Mouse (Mus musculus) embryonic facial prominence, embryonic 14.5 days (tissue): ENCODE data around the gene Pard3b. TPM values are rescaled to one million over a fixed set of nuclear protein-coding genes. Genes with fewer than 3 reads are reported as not detected.

ENCODE experiments used
- ATAC-seq: fragments of 200-750 bp; cut with Nextera tagmentation; 2 replicates; pipeline ENCODE4 v1.8.0; 2017; ENCODE audit warnings: low read depth, moderate number of reproducible peaks, moderate TSS enrichment
- DNase-seq: peaks from one replicate; pipeline ENCODE4 v3.0.0-alpha.2; 2015; ENCODE audit warnings: low spot score
- H3K27ac ChIP-seq: fragments of 300-500 bp; sonication (generic); replicated peaks from 2 replicates; pipeline ENCODE4 v1.5.1; 2014; ENCODE audit warnings: low read depth, mild to moderate bottlenecking, low read length, moderate library complexity
- H3K27me3 ChIP-seq: fragments of 300-500 bp; sonication (generic); replicated peaks from 2 replicates; pipeline ENCODE4 v1.6.1; 2014; ENCODE audit warnings: low read length; ENCODE audit not compliant: control insufficient read depth, insufficient read depth
- H3K36me3 ChIP-seq: fragments of 300-500 bp; sonication (generic); 2 replicates; pipeline ENCODE4 v1.6.1; 2014; ENCODE audit warnings: low read length, mixed read lengths; ENCODE audit not compliant: control insufficient read depth, insufficient read depth
- H3K4me1 ChIP-seq: fragments of 300-500 bp; sonication (generic); 2 replicates; pipeline ENCODE4 v1.6.1; 2014; ENCODE audit warnings: antibody characterized with exemption, low read length; ENCODE audit not compliant: control insufficient read depth, insufficient read depth
- H3K4me2 ChIP-seq: fragments of 300-500 bp; sonication (generic); 2 replicates; pipeline ENCODE4 v1.6.1; 2014; ENCODE audit warnings: low read depth, mild to moderate bottlenecking, low read length, moderate library complexity, mixed read lengths
- H3K4me3 ChIP-seq: fragments of 300-500 bp; sonication (generic); 2 replicates; pipeline ENCODE4 v1.5.1; 2014; ENCODE audit warnings: low read depth, mild to moderate bottlenecking, low read length
- H3K9ac ChIP-seq: fragments of 300-500 bp; sonication (generic); 2 replicates; pipeline ENCODE4 v1.6.1; 2014; ENCODE audit warnings: low read depth, mild to moderate bottlenecking, low read length, moderate library complexity, mixed read lengths
- H3K9me3 ChIP-seq: fragments of 300-500 bp; sonication (generic); 2 replicates; pipeline ENCODE4 v1.6.1; 2016; ENCODE audit warnings: low read length; ENCODE audit not compliant: control insufficient read depth
- WGBS: fragments of 180-500 bp; shearing (Covaris S2); extraction: QIAGEN DNeasy Blood & Tissue Kit; methylation state at CpG from one replicate; pipeline ENCODE4 v1.1.7; 2014; 5-methylcytosine and 5-hydroxymethylcytosine counted together
- polyA plus RNA-seq: library from polyadenylated mRNA; unstranded; fragments of >200 nt; fragmentation: Nextera tagmentation; extraction: Ambion mirVana; gene quantifications from 2 replicates; pipeline ENCODE4 v1.2.1, GENCODE M21; 2014

Gene Pard3b
- polyA plus RNA-seq, 1 experiment from 2014 or later = 17.6 TPM

DNA sequence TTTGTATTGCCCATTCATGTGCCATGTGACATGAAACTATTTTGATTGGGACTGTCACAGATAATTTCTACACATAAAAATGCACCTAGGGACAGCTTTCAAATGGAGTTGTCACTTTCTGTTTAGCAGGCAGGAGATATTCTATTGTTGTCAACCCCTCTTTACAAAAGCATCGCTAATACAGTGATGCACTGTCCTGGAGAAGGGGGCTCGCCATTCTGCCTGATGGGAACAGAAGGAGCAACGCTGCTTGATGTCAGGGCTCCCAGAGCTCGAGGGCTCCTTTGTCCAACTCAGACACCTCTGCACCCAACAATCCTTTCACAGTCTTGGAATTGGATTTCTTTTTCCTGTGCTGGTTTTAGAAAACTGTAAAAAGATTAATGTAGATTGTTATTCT lies 871.9 kb downstream of the Pard3b start:
- no peaks in the 10 kb centered on the region for H3K27me3 ChIP-seq
- no peak overlapping the region for H3K4me2 ChIP-seq
- no peak overlapping the region for H3K27ac ChIP-seq
- H3K9me3 ChIP-seq = no peaks in the 10 kb centered on the region
- H3K4me1 ChIP-seq = peaks cover 3% of the 10 kb centered on the region; the same call in 1 of the 2 replicates
- no peaks in the 10 kb centered on the region for H3K36me3 ChIP-seq
- 77% methylated on average over 4 of the region's 4 CpGs for WGBS
- H3K9ac ChIP-seq = no peak overlapping the region
- DNase-seq (no peak), ATAC-seq (no peak)
- no peak overlapping the region for H3K4me3 ChIP-seq

GRCm38 (mm10) chr1:62511681-62512080 lies 873.1 kb downstream of the Pard3b start:
- Histone ChIP-seq H3K9me3 (no peaks in the 10 kb centered on the region), H3K4me3 (no peak overlapping the region), H3K36me3 (no peaks in the 10 kb centered on the region), H3K27ac (no peak overlapping the region), H3K4me1 (no peaks in the 10 kb centered on the region), H3K27me3 (no peaks in the 10 kb centered on the region), H3K9ac (no peak overlapping the region), H3K4me2 (no peak overlapping the region)
- DNase-seq (no peak), ATAC-seq (no peak)
- WGBS = 75% methylated on average over 3 of the region's 3 CpGs

- no peaks in the 10 kb centered on the region for H3K36me3 ChIP-seq
- H3K4me1 ChIP-seq = no peaks in the 10 kb centered on the region
- no peak overlapping the region for H3K9ac ChIP-seq
- no peaks in the 10 kb centered on the region for H3K9me3 ChIP-seq
- ATAC-seq (no peak), DNase-seq (peak; percentile 20)
- no peaks in the 10 kb centered on the region for H3K27me3 ChIP-seq
- no peak overlapping the region for H3K4me2 ChIP-seq
- no peak overlapping the region for H3K27ac ChIP-seq
- H3K4me3 ChIP-seq = no peak overlapping the region
- 86% methylated on average over 2 of the region's 2 CpGs for WGBS
These were observed 880.1 kb downstream of the Pard3b start for GRCm38 (mm10) chr1:62518621-62519213.

DNA sequence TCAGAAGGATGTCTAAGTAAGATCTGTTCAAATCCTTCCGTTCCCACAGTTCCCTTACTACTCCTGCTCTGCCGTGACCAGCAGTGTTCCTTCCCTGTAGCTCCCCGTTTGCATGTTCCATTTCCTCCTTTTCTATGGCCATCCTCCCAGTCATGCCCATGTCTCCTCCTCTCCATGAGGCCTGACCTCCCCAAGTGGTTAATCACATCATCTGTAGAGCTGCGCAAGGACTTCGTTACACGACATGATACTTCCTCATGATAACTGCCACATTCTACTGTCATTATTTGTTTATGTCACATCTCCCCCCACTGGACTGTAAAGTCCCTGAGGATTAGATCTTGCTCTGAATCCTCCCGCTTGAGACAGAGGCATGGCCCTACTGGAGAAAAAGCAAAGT lies 882.7 kb downstream of the Pard3b start:
- no peak overlapping the region for H3K27ac ChIP-seq
- H3K36me3 ChIP-seq = no peaks in the 10 kb centered on the region
- H3K27me3 ChIP-seq = no peaks in the 10 kb centered on the region
- no peaks in the 10 kb centered on the region for H3K4me1 ChIP-seq
- no peak overlapping the region for H3K4me3 ChIP-seq
- WGBS = 83% methylated on average over 7 of the region's 7 CpGs
- no peaks in the 10 kb centered on the region for H3K9me3 ChIP-seq
- DNase-seq (no peak), ATAC-seq (no peak)
- no peak overlapping the region for H3K9ac ChIP-seq
- no peak overlapping the region for H3K4me2 ChIP-seq

DNA sequence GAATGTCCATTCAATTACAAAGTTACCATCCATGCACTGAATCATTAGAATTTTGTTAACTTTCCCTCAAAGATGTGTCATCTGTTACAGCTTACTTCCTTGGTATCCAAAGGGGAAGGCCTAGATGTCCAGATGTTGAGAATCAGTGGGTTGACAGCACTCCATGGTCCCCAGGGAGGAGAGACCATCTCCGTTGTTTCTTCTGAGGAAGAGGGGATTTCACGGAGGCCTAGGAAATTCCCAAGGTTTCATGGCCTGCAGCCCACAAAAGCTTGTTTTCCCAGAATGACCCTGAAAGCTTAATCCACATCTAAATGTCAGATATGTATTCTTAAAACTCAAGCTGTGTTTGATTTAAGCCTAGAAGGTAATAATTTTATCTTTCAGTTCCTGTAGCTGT lies 884.1 kb downstream of the Pard3b start:
- 23% methylated on average over 2 of the region's 2 CpGs for WGBS

DNA sequence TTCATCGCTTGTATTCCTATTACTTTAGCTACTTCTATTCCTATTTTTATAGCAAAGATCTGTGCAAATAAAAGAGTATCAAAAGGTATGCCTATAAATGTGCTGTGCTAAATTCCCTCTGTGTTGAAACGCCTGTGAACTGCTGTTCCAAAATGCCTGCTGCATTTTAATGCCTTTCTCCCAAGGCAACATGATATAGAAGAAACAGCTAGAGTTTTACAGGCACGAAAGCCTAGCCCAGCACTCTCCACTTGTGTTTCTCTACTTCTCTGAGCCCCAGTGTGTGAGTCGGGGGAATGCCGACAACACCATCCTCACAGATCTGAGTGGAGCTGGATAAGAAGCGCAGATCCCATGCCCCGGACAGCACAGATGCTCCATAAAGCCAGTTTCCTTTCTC lies 889.2 kb downstream of the Pard3b start:
- Histone ChIP-seq H3K4me3 (no peak overlapping the region), H3K36me3 (no peaks in the 10 kb centered on the region), H3K4me2 (no peak overlapping the region), H3K27ac (no peak overlapping the region), H3K27me3 (no peaks in the 10 kb centered on the region), H3K9me3 (no peaks in the 10 kb centered on the region), H3K4me1 (no peaks in the 10 kb centered on the region), H3K9ac (no peak overlapping the region)
- ATAC-seq (no peak), DNase-seq (no peak)
- 53% methylated on average over 7 of the region's 7 CpGs for WGBS

More for the DNA sequence above, 884.1 kb downstream of the Pard3b start:
- Histone ChIP-seq H3K4me2 (no peak overlapping the region), H3K9ac (no peak overlapping the region), H3K36me3 (no peaks in the 10 kb centered on the region), H3K9me3 (no peaks in the 10 kb centered on the region), H3K27me3 (no peaks in the 10 kb centered on the region), H3K4me1 (no peaks in the 10 kb centered on the region), H3K27ac (no peak overlapping the region), H3K4me3 (no peak overlapping the region)
- ATAC-seq = no peak
- DNase-seq = peak; percentile 63

DNA sequence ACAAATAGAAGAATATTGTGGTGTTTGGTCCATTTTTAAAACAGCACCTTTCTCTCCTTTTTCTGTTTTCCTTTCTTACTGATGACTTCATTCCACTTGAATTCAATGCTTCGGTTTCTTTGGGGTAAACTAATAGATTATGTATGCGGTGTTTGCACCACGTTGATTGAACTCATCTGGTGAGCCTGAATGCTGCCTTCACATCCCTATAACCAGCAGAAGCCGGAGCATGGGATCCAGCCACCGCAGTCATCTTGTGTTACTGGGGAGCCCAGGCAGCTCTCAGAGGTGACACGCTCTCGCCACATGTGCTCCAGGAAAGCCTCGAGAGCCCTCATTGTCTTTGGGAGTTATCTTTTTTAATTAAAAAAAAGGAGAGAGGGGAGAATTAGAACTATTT lies 891.3 kb downstream of the Pard3b start:
- no peaks in the 10 kb centered on the region for H3K27me3 ChIP-seq
- DNase-seq = no peak
- no peaks in the 10 kb centered on the region for H3K36me3 ChIP-seq
- no peak overlapping the region for H3K4me2 ChIP-seq
- WGBS = 61% methylated on average over 8 of the region's 8 CpGs
- no peak for ATAC-seq
- H3K9me3 ChIP-seq = no peaks in the 10 kb centered on the region
- no peak overlapping the region for H3K4me3 ChIP-seq
- no peak overlapping the region for H3K27ac ChIP-seq
- H3K9ac ChIP-seq = no peak overlapping the region
- H3K4me1 ChIP-seq = no peaks in the 10 kb centered on the region

DNA sequence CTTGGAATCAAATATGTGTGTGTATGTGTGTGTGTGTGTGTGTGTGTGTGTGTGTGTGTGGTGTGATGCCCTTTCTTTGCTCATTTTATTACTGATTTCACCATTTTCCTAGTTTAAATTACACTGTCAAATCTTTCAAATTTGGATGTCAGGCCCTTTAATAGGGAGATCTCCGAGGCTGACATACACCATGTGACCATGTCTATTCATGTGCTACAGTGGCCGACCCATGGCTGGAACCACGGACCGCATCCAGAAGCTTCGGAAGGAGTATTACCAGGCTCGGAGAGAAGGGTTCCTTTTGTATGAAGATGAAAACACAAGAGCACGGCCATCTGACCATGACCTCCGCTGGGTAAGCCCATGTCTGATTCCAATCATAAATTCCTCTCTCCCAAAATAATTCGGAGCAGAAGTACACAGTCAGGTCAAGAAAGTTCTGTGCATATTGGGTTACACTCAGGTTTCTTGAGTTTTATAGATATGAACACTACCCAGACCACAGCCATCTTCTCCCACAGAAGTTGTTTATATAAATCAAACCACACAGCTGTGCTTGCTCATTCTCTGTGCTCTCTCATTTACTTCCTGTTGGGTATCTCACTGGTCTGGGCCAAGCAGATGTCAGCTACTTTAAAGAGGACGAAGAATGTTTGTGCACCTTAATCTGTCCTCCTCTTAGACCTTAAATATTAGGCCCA lies 894.0 kb downstream of the Pard3b start:
- no peak overlapping the region for H3K9ac ChIP-seq
- 61% methylated on average over 10 of the region's 10 CpGs for WGBS
- H3K4me2 ChIP-seq = no peak overlapping the region
- no peaks in the 10 kb centered on the region for H3K36me3 ChIP-seq
- no peak overlapping the region for H3K4me3 ChIP-seq
- H3K27ac ChIP-seq = no peak overlapping the region
- H3K9me3 ChIP-seq = no peaks in the 10 kb centered on the region
- H3K27me3 ChIP-seq = no peaks in the 10 kb centered on the region
- peak; percentile 63 for DNase-seq
- H3K4me1 ChIP-seq = no peaks in the 10 kb centered on the region
- peak; percentile 50; the same call in 1 of the 2 replicates for ATAC-seq

GRCm38 (mm10) chr1:62548953-62549352 lies 910.3 kb downstream of the Pard3b start:
- Histone ChIP-seq H3K4me1 (peaks cover 8% of the 10 kb centered on the region), H3K4me2 (no peak overlapping the region), H3K36me3 (no peaks in the 10 kb centered on the region), H3K27ac (no peak overlapping the region), H3K9ac (no peak overlapping the region), H3K4me3 (no peak overlapping the region), H3K27me3 (no peaks in the 10 kb centered on the region), H3K9me3 (no peaks in the 10 kb centered on the region)
- WGBS = 92% methylated on average over 4 of the region's 4 CpGs
- no peak for DNase-seq
- no peak for ATAC-seq
